Mouse (Mus musculus): ENCODE measurements around the gene Hist1h2bk. TPM values are rescaled to one million over a fixed set of nuclear protein-coding genes. Genes with fewer than 3 reads are reported as not detected.
"Not testable (repeated sequence)": the region's sequence is repeated elsewhere in the genome, so short reads cannot be mapped to it uniquely, and the experiment has no call there.

The Hist1h2bk gene
- 6.2 and 10.8 TPM in 2 replicates for polyA plus RNA-seq (2014; fragmentation: Nextera tagmentation; extraction: Ambion mirVana)

GRCm38 (mm10) chr13:22035267-22036148, at the start of gene Hist1h2bk, which contains the start of gene Hist1h2ah:
TSS of gene Hist1h2bk (plus strand) at chr13:22035870.
TSS of gene Hist1h2ah (minus strand) at chr13:22035568.
- peak within 1 kb of the TSS; percentile 75 for H3K27ac ChIP-seq (ENCODE audit: low read depth, low read length)
- not testable (repeated sequence) for H3K27me3 ChIP-seq (ENCODE audit: control insufficient read depth, insufficient read depth, low read length); H3K9me3 ChIP-seq (ENCODE audit: control insufficient read depth, low read length); H3K36me3 ChIP-seq (ENCODE audit: control insufficient read depth, insufficient read depth, low read length); H3K4me1 ChIP-seq (ENCODE audit: control insufficient read depth, insufficient read depth, low read length)
- H3K4me2 ChIP-seq (ENCODE audit: low read depth), result peak within 1 kb of the TSS; percentile 66
- DNase-seq (ENCODE audit: low spot score) (peak; percentile 86), ATAC-seq (ENCODE audit: insufficient read depth, low FRiP score, low TSS enrichment) (peak; percentile 97)
- 0% methylated on average over 21 of the region's 69 CpGs for WGBS
- peak within 1 kb of the TSS; percentile 69 for H3K9ac ChIP-seq (ENCODE audit: low read length)
- H3K4me3 ChIP-seq (ENCODE audit: low read depth, low read length), result peak within 1 kb of the TSS; percentile 21

- DNase-seq (ENCODE audit: low spot score) (no peak), ATAC-seq (ENCODE audit: insufficient read depth, low FRiP score, low TSS enrichment) (no peak)
- Histone ChIP-seq H3K9me3 (ENCODE audit: control insufficient read depth, low read length) (no peaks in the 10 kb centered on the region), H3K4me3 (ENCODE audit: low read depth, low read length) (no peak overlapping the region), H3K36me3 (ENCODE audit: control insufficient read depth, insufficient read depth, low read length) (no peaks in the 10 kb centered on the region), H3K4me1 (ENCODE audit: control insufficient read depth, insufficient read depth, low read length) (0 out of 2 replicates have a peak, but pooled peaks cover 7% of the 10 kb centered on the region), H3K27me3 (ENCODE audit: control insufficient read depth, insufficient read depth, low read length) (peaks cover 24% of the 10 kb centered on the region), H3K27ac (ENCODE audit: low read depth, low read length) (no peak overlapping the region), H3K9ac (ENCODE audit: low read length) (no peak overlapping the region), H3K4me2 (ENCODE audit: low read depth) (no peak overlapping the region)
- 80% methylated on average over 5 of the region's 5 CpGs for WGBS
These were observed 43.1 kb upstream of the Hist1h2bk start for GRCm38 (mm10) chr13:21992550-21992949.

- ATAC-seq (ENCODE audit: insufficient read depth, low FRiP score, low TSS enrichment), result no peak
- Histone ChIP-seq H3K4me3 (ENCODE audit: low read depth, low read length) (no peak overlapping the region), H3K27me3 (ENCODE audit: control insufficient read depth, insufficient read depth, low read length) (peaks cover 40% of the 10 kb centered on the region), H3K4me2 (ENCODE audit: low read depth) (peak overlapping the region; percentile 8), H3K36me3 (ENCODE audit: control insufficient read depth, insufficient read depth, low read length) (no peaks in the 10 kb centered on the region), H3K4me1 (ENCODE audit: control insufficient read depth, insufficient read depth, low read length) (0 out of 2 replicates have a peak, but pooled peaks cover 7% of the 10 kb centered on the region), H3K9ac (ENCODE audit: low read length) (no peak overlapping the region), H3K9me3 (ENCODE audit: control insufficient read depth, low read length) (no peaks in the 10 kb centered on the region), H3K27ac (ENCODE audit: low read depth, low read length) (no peak overlapping the region)
- WGBS, result under 1% methylated on average over 22 of the region's 22 CpGs
- DNase-seq (ENCODE audit: low spot score), result peak; percentile 60
These were observed 41.5 kb upstream of the Hist1h2bk start for GRCm38 (mm10) chr13:21993957-21994738.

- 6% methylated on average over 8 of the region's 8 CpGs for WGBS
- H3K9ac ChIP-seq (ENCODE audit: low read length), result no peak overlapping the region
These were observed 40.8 kb upstream of the Hist1h2bk start for GRCm38 (mm10) chr13:21994896-21995295.

GRCm38 (mm10) chr13:21995331-21995914, 40.2 kb upstream of the Hist1h2bk start:
- H3K27ac ChIP-seq (ENCODE audit: low read depth, low read length), result no peak overlapping the region
- DNase-seq (ENCODE audit: low spot score), result peak; percentile 64
- no peak overlapping the region for H3K9ac ChIP-seq (ENCODE audit: low read length)
- 0 out of 2 replicates have a peak, but pooled peaks cover 7% of the 10 kb centered on the region for H3K4me1 ChIP-seq (ENCODE audit: control insufficient read depth, insufficient read depth, low read length)
- no peaks in the 10 kb centered on the region for H3K9me3 ChIP-seq (ENCODE audit: control insufficient read depth, low read length)
- ATAC-seq (ENCODE audit: insufficient read depth, low FRiP score, low TSS enrichment), result 0 out of 2 replicates have a peak, but pooled peaks have one; percentile 20
- no peaks in the 10 kb centered on the region for H3K36me3 ChIP-seq (ENCODE audit: control insufficient read depth, insufficient read depth, low read length)
- H3K27me3 ChIP-seq (ENCODE audit: control insufficient read depth, insufficient read depth, low read length), result peaks cover 53% of the 10 kb centered on the region
- WGBS, result 0% methylated on average over 20 of the region's 21 CpGs
- H3K4me3 ChIP-seq (ENCODE audit: low read depth, low read length), result peak overlapping the region; percentile 36
- H3K4me2 ChIP-seq (ENCODE audit: low read depth), result peak overlapping the region; percentile 57

More at GRCm38 (mm10) chr13:21994896-21995295, 40.8 kb upstream of the Hist1h2bk start:
- no peak for DNase-seq (ENCODE audit: low spot score)
- Histone ChIP-seq H3K4me1 (ENCODE audit: control insufficient read depth, insufficient read depth, low read length) (0 out of 2 replicates have a peak, but pooled peaks cover 7% of the 10 kb centered on the region), H3K4me2 (ENCODE audit: low read depth) (peak overlapping the region; percentile 57), H3K36me3 (ENCODE audit: control insufficient read depth, insufficient read depth, low read length) (no peaks in the 10 kb centered on the region), H3K9me3 (ENCODE audit: control insufficient read depth, low read length) (no peaks in the 10 kb centered on the region), H3K4me3 (ENCODE audit: low read depth, low read length) (peak overlapping the region; percentile 36), H3K27me3 (ENCODE audit: control insufficient read depth, insufficient read depth, low read length) (peaks cover 48% of the 10 kb centered on the region), H3K27ac (ENCODE audit: low read depth, low read length) (no peak overlapping the region)
- ATAC-seq (ENCODE audit: insufficient read depth, low FRiP score, low TSS enrichment), result no peak

GRCm38 (mm10) chr13:21996101-21996839, 39.4 kb upstream of the Hist1h2bk start:
- 2% methylated on average over 12 of the region's 12 CpGs for WGBS
- H3K9ac ChIP-seq (ENCODE audit: low read length), result no peak overlapping the region
- H3K4me3 ChIP-seq (ENCODE audit: low read depth, low read length), result peak overlapping the region; percentile 36
- H3K27me3 ChIP-seq (ENCODE audit: control insufficient read depth, insufficient read depth, low read length), result peaks cover 61% of the 10 kb centered on the region
- H3K27ac ChIP-seq (ENCODE audit: low read depth, low read length), result no peak overlapping the region
- 0 out of 2 replicates have a peak, but pooled peaks cover 7% of the 10 kb centered on the region for H3K4me1 ChIP-seq (ENCODE audit: control insufficient read depth, insufficient read depth, low read length)
- H3K9me3 ChIP-seq (ENCODE audit: control insufficient read depth, low read length), result no peaks in the 10 kb centered on the region
- no peaks in the 10 kb centered on the region for H3K36me3 ChIP-seq (ENCODE audit: control insufficient read depth, insufficient read depth, low read length)
- no peak; the same call in 1 of the 2 replicates for ATAC-seq (ENCODE audit: insufficient read depth, low FRiP score, low TSS enrichment)
- H3K4me2 ChIP-seq (ENCODE audit: low read depth), result peak overlapping the region; percentile 57
- peak; percentile 66 for DNase-seq (ENCODE audit: low spot score)

- Histone ChIP-seq H3K9ac (ENCODE audit: low read length) (no peak overlapping the region), H3K27ac (ENCODE audit: low read depth, low read length) (no peak overlapping the region), H3K36me3 (ENCODE audit: control insufficient read depth, insufficient read depth, low read length) (no peaks in the 10 kb centered on the region), H3K4me3 (ENCODE audit: low read depth, low read length) (peak overlapping the region; percentile 27), H3K27me3 (ENCODE audit: control insufficient read depth, insufficient read depth, low read length) (peaks cover 66% of the 10 kb centered on the region), H3K4me1 (ENCODE audit: control insufficient read depth, insufficient read depth, low read length) (0 out of 2 replicates have a peak, but pooled peaks cover 7% of the 10 kb centered on the region), H3K9me3 (ENCODE audit: control insufficient read depth, low read length) (no peaks in the 10 kb centered on the region), H3K4me2 (ENCODE audit: low read depth) (peak overlapping the region; percentile 49)
- WGBS, result under 1% methylated on average over 13 of the region's 13 CpGs
- ATAC-seq (ENCODE audit: insufficient read depth, low FRiP score, low TSS enrichment) (no peak), DNase-seq (ENCODE audit: low spot score) (no peak)
These were observed 38.9 kb upstream of the Hist1h2bk start for GRCm38 (mm10) chr13:21996840-21997185.
